Mouse (Mus musculus) heart, adult 2 months (tissue): ENCODE data around the gene Aebp1.

Experiments
- CTCF ChIP-seq: fragments of 200-600 bp; IDR thresholded peaks from 2 replicates; pipeline ENCODE4 v1.8.1; 2022; ENCODE audit warnings: antibody characterized with exemption, mild to moderate bottlenecking, moderate library complexity
- EP300 ChIP-seq: fragments of 200-500 bp; IDR thresholded peaks from 2 replicates; pipeline ENCODE4 v1.6.1; 2011; ENCODE audit warnings: low read depth, low read length, control low read depth; ENCODE audit not compliant: insufficient read depth
- POLR2A ChIP-seq: fragments of 200-500 bp; IDR thresholded peaks from 2 replicates; pipeline ENCODE4 v1.6.1; 2011; ENCODE audit warnings: mild to moderate bottlenecking, low read depth, low read length, control low read depth; ENCODE audit not compliant: insufficient read depth

GRCm38 (mm10) chr11:5920323-5920960, 58.7 kb downstream of the Aebp1 start:
- no peak for TF ChIP-seq CTCF
- no peak for TF ChIP-seq EP300
- TF ChIP-seq POLR2A: no peak
